Mouse (Mus musculus) spleen, postnatal 36 days (tissue): ENCODE data around the gene Sel1l3.

Source experiments
- DNase-seq, 2 experiments: peaks; one replicate each; pipeline ENCODE4 v3.0.0; 2022; ENCODE audit warnings: low spot score in 2 of 2, mixed read lengths in 1 of 2

Sel1l3 gene

DNA sequence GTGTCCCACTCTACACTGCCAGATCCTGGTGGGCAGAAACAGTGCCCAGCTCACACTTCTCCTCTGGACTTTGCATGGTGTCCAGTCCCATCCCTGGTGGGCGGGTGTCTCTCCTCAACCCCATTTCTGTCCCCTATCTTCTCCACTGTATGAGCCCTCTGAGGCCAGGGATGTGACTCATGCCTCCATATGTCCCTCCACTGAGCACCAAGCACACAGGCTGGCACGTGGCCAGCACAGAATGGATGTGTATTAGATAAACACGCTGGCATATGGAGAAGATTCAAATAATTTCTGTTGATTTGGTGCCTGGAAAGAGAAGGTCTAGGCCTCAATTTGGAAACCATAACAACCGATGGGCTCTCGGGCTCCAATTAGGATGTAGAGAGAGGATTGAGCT, 71.1 kb downstream of the Sel1l3 start:
- no peak for DNase-seq

DNA sequence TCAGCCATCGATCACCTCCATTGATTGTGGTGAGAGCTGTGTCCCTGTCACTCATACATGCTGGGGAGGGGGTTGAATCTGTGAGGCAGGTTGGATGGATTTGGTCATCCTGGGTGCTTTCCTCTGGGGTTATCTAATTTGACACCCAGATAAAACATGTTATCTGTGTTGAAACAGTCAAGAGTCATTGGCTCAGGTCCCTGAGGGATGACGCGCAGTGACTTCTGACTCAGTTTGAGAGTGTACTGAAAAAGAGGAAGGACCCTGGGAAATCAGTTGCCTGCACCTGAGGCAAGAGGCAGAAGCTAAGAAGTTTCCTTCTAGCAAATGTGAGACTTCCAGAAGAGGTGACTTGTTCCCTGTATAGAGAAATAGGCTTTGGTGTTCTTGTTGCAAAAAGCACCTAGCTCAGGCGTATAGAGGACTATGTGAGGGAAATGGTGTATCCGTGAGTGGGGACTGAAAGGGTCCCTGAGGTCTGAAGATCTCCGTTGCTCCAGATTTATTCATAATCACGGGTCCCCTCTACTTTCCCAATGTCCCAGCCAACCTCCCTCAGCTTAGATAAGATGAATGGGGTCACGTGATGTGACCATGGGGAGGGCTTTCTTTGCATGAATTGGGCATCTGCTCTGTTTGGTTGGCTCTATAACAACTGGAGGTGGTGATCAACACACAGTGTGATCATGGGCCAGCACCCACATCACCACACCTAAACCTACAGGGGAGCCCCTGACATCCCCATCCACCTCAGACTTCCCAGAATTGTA, 73.4 kb downstream of the Sel1l3 start:
- DNase-seq, result no peak

DNA sequence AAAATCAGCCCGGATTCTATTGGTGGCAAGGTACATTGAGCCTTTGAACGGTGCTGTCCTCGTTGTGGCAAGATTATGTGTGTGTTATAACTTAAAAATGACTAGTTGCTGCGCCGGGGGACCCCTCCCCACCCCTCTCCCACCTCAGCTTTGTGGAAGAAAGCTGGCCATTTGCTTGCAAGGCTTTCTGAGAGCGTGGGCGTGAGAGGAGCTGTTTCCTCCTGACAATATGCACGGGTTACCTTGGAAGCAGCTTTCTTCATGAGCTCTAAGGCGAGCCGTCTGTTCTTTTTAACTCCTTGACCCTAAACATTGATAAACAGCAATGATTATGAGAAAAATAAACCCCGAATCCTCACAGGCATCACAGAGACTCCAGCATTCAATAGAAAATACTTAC, 74.2 kb downstream of the Sel1l3 start:
- DNase-seq, result no peak

DNA sequence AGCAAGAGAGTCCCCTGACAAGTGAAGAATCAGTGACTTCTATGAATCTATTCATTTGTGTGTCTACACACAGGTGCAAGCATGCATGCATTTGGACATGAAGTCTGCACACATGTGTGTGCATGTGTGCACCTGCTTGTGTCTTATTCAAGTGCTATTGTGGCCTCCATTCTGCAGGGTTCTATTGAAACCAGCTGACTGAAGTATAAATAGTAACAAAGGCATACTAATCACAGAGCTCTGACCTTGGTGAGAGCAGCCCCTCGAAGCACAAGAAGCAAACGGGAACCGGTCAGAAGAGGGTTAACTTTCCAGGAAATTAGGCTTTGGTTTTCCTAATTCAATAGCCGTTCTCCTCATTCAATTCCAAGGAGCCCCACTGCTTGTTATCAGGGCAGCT, 74.6 kb downstream of the Sel1l3 start:
- no peak for DNase-seq

DNA sequence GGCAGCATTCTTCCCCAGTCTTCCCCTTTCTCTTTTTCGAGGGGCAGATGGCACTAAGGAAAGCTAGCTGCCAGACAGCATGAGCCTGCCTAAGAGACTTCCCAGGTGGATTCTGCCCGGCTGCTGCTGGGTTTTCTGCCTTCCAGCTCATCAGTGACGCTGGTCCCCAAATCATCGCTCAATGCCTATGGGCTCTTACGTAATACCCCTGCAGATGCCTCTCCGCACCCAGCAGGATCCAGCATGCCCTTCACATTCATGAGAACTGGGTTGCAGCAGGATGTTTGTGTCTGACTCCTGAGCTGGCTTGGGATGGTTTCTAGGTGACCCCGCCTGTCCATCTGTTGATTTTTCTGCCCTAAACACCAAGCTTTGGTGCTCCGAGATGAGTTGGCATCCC, 75.7 kb downstream of the Sel1l3 start:
- no peak for DNase-seq

DNA sequence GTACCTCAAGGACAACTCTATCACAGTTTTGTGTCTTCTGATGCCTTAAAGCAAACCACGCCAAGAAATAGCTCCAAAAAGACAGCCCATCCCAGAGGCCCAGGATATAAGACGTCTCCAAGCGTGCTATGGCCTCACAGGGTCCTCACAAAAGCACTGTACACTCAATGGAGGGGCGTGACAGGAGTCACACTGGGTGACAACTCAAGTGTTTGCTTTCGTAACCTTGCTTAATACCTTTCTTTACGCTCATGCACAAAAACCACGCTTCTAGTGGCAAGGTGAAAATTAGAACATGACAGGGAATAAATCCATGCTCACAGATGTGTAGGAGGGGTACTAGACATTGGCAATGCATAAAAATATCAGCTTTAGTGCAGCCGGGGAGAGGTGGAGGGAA, 77.7 kb downstream of the Sel1l3 start:
- DNase-seq, result no peak

DNA sequence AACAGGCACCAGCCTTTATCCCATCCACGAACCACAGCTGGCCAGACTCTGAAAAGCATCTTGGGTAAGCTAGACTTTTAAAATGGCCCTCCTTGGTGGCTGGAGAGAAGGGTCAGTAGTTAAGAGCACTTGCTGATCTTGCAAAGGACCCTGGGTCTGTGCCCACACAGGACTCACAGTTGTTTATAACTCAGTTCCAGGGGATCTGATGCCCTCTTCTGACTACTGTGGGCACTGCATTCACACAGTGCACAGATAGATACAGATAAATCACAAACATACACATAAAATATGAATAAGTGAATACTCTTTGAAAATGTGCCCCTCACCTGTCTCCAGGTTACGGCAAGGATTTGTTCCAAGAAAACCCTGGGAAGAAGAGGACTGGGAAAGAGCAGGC, 79.7 kb downstream of the Sel1l3 start:
- no peak for DNase-seq

DNA sequence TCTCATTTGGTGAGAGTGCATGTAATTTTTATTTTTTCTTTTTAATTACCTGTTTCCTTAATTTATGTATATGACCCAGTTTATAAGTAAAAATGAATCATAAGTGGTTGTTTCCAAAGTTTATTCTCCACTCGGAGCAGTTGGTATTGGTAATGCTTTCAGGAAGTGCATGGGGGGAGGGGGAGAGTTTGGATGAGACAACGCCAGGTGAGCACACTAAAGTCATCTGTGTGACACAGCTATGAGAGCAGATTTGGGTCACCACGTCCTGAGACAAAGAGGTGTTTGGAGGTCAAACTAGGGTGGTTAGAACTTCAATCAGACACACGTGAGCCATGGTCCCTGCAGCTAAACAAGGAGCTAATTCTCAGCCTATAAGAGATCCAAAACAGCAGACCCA, 89.0 kb downstream of the Sel1l3 start:
- no peak for DNase-seq

DNA sequence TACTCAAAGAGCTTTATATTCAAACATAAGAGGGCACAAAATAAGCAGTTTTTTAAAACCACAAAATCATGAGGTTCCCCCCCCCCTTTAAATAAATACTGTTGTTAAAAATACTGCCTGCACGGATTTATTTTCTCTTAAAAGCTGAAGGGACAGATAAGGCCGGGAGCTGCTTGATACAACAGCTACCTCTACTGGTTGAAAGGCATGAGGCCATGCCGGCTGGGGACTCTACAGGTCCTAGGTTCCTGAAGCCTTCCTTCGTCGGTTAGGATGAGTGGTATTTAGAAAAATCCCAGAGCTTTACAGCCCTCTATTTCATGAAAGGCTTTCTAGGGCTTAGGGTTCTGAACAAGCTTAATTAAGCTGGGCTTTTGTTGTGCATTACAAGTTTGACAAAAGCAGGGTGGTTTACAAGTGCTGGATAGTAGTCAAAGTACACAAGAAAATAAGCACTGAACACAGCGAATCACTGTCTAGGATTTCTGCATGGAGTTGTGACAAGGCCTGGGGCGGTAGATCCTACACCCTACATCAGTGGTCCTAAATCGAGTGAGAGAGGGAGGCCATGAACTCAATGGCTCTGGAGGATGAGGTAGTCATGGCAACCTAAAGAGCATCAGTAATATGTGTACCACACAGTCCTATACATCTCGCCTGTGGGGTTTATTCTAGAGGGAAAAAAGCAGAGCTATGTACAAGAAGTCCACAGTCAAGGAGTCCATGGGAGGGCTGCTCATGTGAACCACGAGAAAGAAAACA, 90.0 kb downstream of the Sel1l3 start:
- no peak for DNase-seq

DNA sequence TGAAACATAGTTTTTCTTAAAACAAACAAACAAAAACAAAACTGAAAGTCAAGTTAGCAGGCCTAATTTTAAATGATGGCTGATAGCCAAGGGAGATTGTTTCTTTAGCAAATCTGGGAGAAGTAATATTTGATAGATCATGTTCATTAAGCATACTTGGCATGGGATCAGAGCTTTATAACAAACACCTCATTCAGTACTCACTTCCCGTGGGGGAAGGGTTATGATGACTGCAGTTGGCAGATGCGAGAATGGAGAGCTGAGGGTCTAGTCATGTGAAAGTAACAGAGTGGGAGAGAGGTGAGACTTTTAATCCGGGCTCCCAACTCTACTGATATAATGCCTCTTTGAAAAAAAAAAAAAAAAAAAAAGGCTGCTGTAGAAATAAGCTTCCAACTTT, 94.0 kb downstream of the Sel1l3 start:
- DNase-seq, result no peak

DNA sequence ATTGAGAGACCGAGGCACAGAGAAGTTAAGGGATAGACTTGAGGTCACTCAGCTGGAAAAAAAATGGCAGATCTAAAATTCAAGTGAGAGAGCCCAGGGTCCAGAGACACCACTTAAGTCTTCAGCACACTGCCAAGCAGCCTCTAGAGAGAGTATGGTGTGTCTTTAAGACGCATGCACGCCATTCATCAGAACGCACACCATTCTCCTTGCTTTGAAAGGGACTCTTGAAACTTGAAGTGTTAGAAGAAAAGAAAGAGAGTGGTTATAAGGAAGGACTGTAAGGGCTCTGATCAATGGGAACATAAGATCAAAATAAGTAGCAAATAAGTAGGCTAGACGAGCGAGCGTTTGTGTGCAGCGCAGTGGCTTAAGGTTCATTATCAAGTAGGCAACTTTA, 95.5 kb downstream of the Sel1l3 start:
- DNase-seq, result no peak

DNA sequence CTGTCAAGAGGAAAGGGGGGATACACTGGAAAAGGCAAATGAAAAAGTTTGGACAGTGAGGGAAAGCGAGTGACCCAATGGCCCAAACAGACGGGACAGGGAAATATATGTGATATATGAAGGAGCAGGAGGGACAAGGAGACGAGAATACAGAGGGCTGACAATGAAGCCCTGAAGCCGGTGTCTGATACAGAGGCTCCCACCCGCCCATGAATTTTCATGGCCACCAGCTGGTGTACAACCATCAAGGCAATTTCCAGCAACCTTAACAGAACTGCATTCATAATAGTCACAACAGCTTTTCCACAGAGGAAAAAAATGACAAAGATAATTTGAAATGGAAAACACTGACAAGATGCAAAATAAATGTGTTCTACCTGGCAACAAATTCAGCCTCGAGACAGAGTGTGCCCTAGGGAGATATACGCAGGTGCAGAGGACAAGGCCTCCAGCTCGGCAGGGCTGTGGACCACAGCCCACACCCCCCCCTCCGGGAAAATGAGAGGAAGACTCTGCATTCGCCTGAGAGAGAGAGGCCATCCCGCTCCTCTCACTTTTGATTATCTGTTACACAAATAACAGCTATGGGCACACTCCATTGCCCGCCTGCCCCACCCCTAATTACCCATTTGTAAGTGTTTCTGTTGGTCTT, 99.0 kb downstream of the Sel1l3 start:
- no peak for DNase-seq

DNA sequence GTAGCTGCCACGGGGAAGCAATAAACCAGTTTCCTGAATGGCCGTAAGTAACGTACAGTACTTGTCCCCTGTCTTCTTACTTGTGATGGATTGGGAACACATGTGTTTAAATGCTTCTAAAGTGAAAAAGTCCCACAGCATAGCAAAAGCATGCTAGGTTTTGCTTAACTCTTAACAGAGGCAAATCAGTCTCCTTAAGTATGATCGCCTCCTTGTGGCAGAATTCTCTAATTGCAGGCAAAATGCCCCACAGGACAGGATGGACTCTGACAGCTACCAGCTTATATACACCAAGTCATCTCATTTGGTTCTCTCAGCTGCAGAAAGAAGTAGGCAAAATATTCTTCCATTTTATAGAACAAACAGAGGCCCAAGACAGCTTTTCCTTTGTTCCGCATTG, 100.8 kb downstream of the Sel1l3 start:
- no peak for DNase-seq

DNA sequence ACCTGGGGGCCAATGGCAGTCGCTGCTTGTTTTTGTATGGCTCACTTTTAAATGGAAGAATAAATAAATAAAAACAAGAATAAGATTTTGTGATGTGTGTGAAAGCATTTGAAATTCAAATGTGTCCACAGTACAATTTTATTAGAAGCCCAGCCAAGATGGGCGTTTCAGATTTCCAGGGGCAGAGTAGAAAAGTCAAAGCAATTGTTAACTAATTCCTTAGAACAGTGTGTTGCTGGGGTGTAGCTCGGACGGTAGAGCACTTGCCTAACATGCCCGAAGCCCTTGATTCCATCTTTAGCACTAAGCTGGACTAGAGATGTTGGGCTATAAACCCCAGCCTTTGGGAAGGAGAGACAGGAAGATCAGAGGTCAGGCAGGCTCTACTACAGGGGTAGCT, 102.7 kb downstream of the Sel1l3 start:
- DNase-seq, result no peak

DNA sequence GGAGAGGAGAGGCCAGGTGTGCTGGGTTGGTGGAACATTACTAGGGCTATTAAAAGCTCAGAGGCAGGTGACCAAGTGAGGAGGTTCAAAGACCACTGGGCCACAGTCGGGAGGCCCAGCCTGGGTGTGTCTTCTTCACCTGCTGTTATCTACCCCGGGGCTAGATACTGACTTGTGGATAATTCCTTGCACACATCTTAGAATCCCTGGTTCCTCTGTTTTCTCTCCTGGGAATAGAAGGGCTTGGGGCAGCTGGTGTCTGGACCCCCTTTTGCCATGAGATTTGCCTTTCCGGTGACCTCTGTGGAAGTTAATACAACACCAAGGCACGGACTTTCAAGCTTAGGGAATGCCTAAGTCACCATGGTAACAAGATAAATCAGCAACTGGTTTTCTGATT, 103.5 kb downstream of the Sel1l3 start:
- DNase-seq, result no peak

DNA sequence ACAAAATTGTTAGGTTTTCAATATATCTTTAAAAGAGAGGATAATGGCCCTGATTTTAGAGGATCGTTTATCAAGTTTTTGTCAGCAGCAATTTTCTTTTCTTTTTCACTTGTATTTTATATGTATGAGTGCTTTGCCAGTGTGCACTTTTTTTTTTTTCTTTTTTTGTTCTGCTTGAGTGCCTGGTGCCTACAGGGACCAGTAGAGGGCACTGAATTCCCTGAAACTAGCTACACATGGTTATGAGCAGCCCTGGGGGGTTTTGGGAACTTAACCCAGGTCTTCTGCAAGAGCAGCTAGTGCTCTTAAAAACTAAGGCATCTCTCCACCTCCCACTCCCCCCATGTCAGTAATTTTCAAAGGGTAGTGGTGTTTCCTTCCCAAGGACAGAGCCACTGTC, 105.1 kb downstream of the Sel1l3 start:
- no peak for DNase-seq

DNA sequence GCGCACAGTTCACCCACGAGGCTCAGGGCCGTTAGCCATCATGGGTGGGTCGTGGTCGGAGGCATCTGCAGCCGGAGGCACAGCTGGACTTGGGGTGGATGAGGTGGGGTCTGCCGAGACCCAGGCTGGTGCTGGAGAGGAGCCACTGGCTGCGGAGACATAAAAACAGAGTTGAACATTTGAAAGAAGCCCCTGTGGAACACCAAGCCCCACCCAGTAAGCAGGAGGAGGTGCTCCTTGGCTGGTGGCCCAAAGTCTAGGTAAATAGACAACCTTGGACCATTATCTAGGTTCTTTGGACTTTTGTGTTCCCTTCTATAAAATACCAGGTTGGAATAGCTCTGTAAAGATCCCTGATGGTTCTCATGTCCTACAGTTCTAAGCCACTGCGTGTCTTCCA, 105.7 kb downstream of the Sel1l3 start:
- no peak for DNase-seq

DNA sequence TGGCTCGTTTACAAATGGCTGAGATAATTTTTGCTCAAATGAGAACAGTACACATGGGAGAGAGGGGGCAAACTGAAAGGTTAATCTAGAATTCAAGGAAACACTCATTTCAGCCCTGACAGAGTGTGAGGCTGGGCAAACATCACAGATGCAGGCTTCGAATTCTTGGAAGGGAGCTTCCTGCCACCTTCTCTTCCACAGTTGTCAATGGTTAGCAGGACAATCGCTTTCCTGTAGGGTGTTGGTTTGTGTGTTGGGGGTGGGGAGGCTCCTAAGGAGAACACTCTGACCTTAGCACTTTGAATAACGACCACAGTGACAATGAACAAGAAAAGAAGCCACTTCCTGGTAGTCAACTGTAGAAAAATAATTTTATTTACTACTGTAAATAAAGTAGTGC, 107.0 kb downstream of the Sel1l3 start:
- DNase-seq, result no peak

DNA sequence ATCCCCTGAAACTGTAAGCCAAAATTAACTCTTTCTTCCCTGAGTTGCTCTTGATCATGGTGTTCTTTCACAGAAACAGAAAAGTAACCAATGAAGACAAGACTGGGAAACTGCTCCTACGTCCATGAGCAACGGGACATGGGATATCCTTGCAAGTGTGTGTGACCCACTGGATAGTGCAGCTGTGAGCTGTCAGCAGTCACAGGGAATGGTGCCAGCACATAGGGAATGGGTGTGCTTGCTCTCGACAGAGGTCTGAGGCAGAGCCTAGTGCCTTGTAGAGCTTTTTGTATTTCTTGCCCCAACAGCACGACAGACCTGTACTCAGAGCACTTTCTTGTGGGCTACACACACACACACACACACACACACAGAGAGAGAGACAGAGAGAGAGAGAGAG, 107.6 kb downstream of the Sel1l3 start:
- no peak for DNase-seq

DNA sequence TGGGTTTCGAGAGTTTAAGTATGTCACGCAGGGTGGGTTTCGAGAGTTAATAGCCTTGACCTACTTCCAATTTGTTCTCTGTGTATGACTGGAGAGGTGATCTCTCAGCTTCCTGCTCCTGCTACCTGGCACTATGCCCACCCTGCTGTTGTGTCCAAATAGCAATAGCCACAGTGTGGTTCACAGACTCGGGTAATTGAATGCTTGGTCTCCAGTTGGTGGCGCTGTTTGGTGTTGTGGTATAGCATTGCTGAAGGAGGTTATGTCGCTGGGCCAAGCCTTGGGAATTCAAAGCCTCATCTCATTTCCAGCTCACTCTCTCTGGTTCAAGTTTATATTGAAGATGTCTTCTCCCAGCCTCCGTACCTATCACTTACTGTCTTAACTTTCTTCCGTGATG, 108.0 kb downstream of the Sel1l3 start:
- no peak for DNase-seq

DNA sequence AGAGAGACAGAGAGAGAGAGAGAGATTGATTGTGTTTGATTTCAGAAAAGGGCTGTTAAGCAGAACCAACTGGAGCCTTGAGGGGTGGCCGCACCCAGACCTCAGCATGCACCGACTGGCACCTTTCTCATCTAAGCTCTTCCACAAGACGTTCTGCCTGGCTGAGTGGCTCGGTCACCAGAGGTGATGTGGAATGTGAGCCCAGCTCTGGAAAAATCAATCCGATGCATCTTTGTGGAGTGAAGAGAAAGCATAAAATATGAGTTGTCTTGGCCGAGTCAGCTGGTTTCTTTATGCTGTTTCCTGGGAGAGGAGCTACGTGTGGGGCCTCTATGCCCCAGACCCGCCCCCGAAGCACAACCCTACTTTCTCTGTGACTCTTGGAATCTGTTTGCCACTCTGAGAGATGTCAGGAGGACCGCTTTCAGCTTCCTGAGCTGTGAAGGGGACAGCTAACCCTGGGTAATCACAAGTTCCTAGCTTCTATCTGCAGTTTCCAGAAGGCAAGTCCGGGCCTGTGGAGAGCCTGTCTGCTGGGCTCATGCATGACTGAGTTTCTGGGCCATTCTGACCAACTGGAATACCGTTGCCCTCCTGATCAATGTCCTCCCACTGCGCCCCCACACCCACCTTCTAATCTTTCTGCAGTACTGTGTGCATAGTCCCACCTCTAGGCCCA, 109.4 kb downstream of the Sel1l3 start:
- no peak for DNase-seq

DNA sequence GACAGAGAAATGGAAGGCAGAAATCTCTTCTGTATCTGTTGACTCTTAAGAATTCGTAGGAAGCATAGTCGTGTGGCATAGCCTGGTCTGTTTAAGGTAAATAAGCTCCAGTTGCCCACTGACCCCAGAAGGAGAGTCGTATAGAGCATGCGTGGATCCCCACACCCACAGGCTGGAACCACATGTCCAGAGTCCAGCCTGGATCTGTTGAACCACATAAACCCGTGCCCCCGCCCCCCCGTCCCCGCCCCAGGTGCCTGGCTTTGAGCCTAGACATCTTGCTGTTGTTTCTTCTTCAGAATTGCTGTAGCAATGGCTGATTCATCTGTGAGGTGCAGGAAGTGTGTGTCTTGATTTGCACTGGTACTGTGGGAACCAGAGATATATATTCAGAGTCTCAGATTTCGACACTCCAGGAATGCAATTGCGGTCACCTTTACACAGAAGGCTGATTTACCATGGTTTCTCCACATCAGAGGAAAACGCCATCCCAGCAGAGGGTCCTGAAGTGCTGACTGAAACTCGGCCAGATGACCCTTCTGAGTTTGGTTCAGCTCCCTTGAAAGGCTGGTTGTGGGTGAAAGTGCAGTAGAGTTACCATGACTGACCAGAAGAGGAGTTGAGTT, 111.8 kb downstream of the Sel1l3 start:
- no peak for DNase-seq
